In the genomic region with DNA sequence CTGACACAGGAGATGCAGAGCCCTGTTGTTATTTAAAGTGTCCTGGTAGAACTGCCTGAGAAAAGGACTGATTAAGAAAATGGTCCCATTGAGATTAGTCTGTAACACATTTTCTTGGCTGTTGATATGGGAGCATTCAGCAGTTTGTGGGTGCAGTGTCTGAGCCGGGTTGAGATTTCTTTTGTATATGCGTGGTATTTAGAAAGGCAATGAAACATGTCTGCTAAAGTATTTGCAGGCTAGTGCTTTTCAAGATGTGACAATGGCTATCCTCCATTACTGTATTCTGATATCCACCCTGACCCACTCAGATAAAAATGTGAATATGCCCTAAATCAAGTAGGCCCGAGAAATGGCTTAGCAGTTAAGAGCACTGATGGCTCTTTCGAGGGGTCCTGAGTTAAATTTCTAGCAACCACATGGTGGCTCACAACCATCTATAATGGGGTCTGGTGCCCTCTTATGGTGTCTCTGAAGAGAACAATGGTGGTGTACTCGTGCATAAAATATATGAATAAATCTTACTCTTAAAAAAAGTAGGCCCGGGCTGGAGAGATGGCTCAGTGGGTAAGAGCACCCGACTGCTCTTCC, we compare ENCODE assay signal across 8 mouse cellular contexts. TPM values are rescaled to one million over a fixed set of nuclear protein-coding genes. Genes with fewer than 3 reads are reported as not detected.
DNase-seq lines count a peak whose midpoint lies in the region; ATAC-seq and TF ChIP-seq lines count a peak whose summit lies in the region.

No protein-coding gene starts in this region.

- no peaks in the 10 kb centered on the region for H3K9me3 ChIP-seq in MEL (replicated peaks; ENCODE audit: insufficient read depth, low read length)
- no peaks in the 10 kb centered on the region for H3K9me3 ChIP-seq in hindbrain, embryonic 10.5 days
- no peaks in the 10 kb centered on the region for H3K9me3 ChIP-seq in midbrain, embryonic 14.5 days (ENCODE audit: control insufficient read depth, low read length)

- H3K4me2 ChIP-seq in midbrain, embryonic 14.5 days (ENCODE audit: low read length) = peak overlapping the region; percentile 90

- TF ChIP-seq CTCF in MEL (IDR thresholded peaks at IDR 0.05 in 2 of 3, conservative IDR thresholded peaks at IDR 0.05 in 1 of 3; ENCODE audit: control insufficient read depth in 1 of 3, insufficient read depth in 1 of 3, low read depth in 2 of 3, low read length in 3 of 3, poor library complexity in 1 of 3, severe bottlenecking in 1 of 3) = no peak

- peak; percentile 29 for DNase-seq in kidney, adult 9 months
- DNase-seq in kidney, postnatal 25 days = no peak
- DNase-seq in MEL (ENCODE audit: low read depth, low spot score) = peak; percentile 46
- DNase-seq in hindbrain, embryonic 10.5 days (ENCODE audit: low spot score) = no peak
- DNase-seq in midbrain, embryonic 14.5 days = peak; percentile 71
- DNase-seq in right cerebral cortex, postnatal 10 days (ENCODE audit: low spot score in 2 of 2) = no peak
- no peak for DNase-seq in gastrocnemius, postnatal 14 days
- DNase-seq in left cerebral cortex, postnatal 25 days (ENCODE audit: low spot score in 2 of 2) = no peak

- TF ChIP-seq RAD21 in MEL (IDR thresholded peaks at IDR 0.05; ENCODE audit: low read depth, low read length) = no peak

- TF ChIP-seq POLR2A in MEL (IDR thresholded peaks at IDR 0.05; ENCODE audit: control insufficient read depth in 1 of 2, insufficient read depth in 1 of 2, low read depth in 1 of 2, low read length in 2 of 2, poor library complexity in 1 of 2) = no peak; a peak in 1 of 4 replicates

- H3K36me3 ChIP-seq in MEL (ENCODE audit: control insufficient read depth in 1 of 2, insufficient read depth in 2 of 2, low read length in 2 of 2) = peaks cover 15 to 16% of the 10 kb centered on the region in 2 experiments
- H3K36me3 ChIP-seq in hindbrain, embryonic 10.5 days = peaks cover 41% of the 10 kb centered on the region
- H3K36me3 ChIP-seq in midbrain, embryonic 14.5 days (ENCODE audit: control insufficient read depth, insufficient read depth, low read length) = peaks cover 30% of the 10 kb centered on the region

- peaks cover 0 to 6% of the 10 kb centered on the region in 2 experiments; a peak in 2 of 4 replicates for H3K4me1 ChIP-seq in MEL (ENCODE audit: control insufficient read depth in 1 of 2, insufficient read depth in 2 of 2, low read length in 2 of 2)
- H3K4me1 ChIP-seq in hindbrain, embryonic 10.5 days (replicated peaks) = peaks cover 40% of the 10 kb centered on the region
- H3K4me1 ChIP-seq in midbrain, embryonic 14.5 days (ENCODE audit: control insufficient read depth, insufficient read depth, low read length) = peaks cover 25% of the 10 kb centered on the region

- H3K79me2 ChIP-seq in MEL (ENCODE audit: control insufficient read depth, insufficient read depth, low read length, poor library complexity) = peaks cover 48% of the 10 kb centered on the region

- H3K4me3 ChIP-seq in MEL (ENCODE audit: control insufficient read depth in 1 of 2, insufficient read depth in 1 of 2, low read depth in 2 of 2, low read length in 2 of 2) = peak overlapping the region; percentile 50 to 91
- peak overlapping the region; percentile 84 for H3K4me3 ChIP-seq in hindbrain, embryonic 10.5 days
- peak overlapping the region; percentile 88 for H3K4me3 ChIP-seq in midbrain, embryonic 14.5 days (replicated peaks; ENCODE audit: low read depth, low read length)

- no peak for ATAC-seq in midbrain, embryonic 14.5 days (ENCODE audit: low FRiP score, low TSS enrichment)

- WGBS in hindbrain, embryonic 10.5 days = 1% methylated on average over 7 of the region's 7 CpGs
- WGBS in midbrain, embryonic 14.5 days = 1% methylated on average over 7 of the region's 7 CpGs

- H3K27me3 ChIP-seq in MEL (ENCODE audit: control insufficient read depth in 1 of 2, insufficient read depth in 2 of 2, low read length in 2 of 2) = no peaks in the 10 kb centered on the region
- no peaks in the 10 kb centered on the region for H3K27me3 ChIP-seq in hindbrain, embryonic 10.5 days (ENCODE audit: insufficient read depth, poor library complexity, severe bottlenecking)
- no peaks in the 10 kb centered on the region for H3K27me3 ChIP-seq in midbrain, embryonic 14.5 days (ENCODE audit: control insufficient read depth, insufficient read depth, low read length)

- peak overlapping the region; percentile 93 for H3K27ac ChIP-seq in MEL (ENCODE audit: control insufficient read depth, low read depth, low read length)
- peak overlapping the region; percentile 99 for H3K27ac ChIP-seq in hindbrain, embryonic 10.5 days
- peak overlapping the region; percentile 93 for H3K27ac ChIP-seq in midbrain, embryonic 14.5 days (replicated peaks; ENCODE audit: low read depth, low read length)

- H3K9ac ChIP-seq in MEL (ENCODE audit: control insufficient read depth, low read depth, low read length, poor library complexity, severe bottlenecking) = peak overlapping the region; percentile 95
- H3K9ac ChIP-seq in midbrain, embryonic 14.5 days (replicated peaks; ENCODE audit: low read length) = peak overlapping the region; percentile 93

- intact Hi-C loops in gastrocnemius, postnatal 14 days (cut with DNase I; ENCODE audit: low total_unique reads) = no loop called here
- intact Hi-C loops in left cerebral cortex, postnatal 25 days (cut with DNase I) = loop anchor here (5.0 kb wide), 1 partner anchor 358 kb away; a partner anchor contains a TSS

- no peak for TF ChIP-seq EP300 in MEL (IDR thresholded peaks at IDR 0.05; ENCODE audit: low read depth in 1 of 2, low read length in 2 of 2)

TF ChIP-seq in MEL, 35 proteins besides CTCF, POLR2A, EP300 and RAD21:
- TF ChIP-seq KAT2A (conservative IDR thresholded peaks at IDR 0.05; ENCODE audit: low read depth, low read length) (no peak), MAFK (IDR thresholded peaks at IDR 0.05; ENCODE audit: borderline replicate concordance, low read depth, low read length) (no peak), NELFE (IDR thresholded peaks at IDR 0.05; ENCODE audit: low read depth, low read length) (no peak), MYC (IDR thresholded peaks at IDR 0.05; ENCODE audit: low read depth, low read length) (no peak), MYB (IDR thresholded peaks at IDR 0.05; ENCODE audit: low read depth, low read length) (no peak), HCFC1 (IDR thresholded peaks at IDR 0.05; ENCODE audit: low read depth, low read length) (no peak), TCF12 (IDR thresholded peaks at IDR 0.05; ENCODE audit: low read depth, low read length) (no peak), ETS1 (IDR thresholded peaks at IDR 0.05; ENCODE audit: low read depth, low read length) (no peak), TAL1 (IDR thresholded peaks at IDR 0.05; ENCODE audit: low read length) (no peak), GATA1 (IDR thresholded peaks at IDR 0.05; ENCODE audit: low read depth, low read length) (no peak), MEF2A (IDR thresholded peaks at IDR 0.05; ENCODE audit: extremely low read depth, insufficient replicate concordance, low read depth, low read length, poor library complexity, severe bottlenecking) (no peak), CHD2 (IDR thresholded peaks at IDR 0.05; ENCODE audit: low read length) (no peak), JUND (IDR thresholded peaks at IDR 0.05; ENCODE audit: low read depth, low read length) (no peak), MAX (IDR thresholded peaks at IDR 0.05; ENCODE audit: low read length) (no peak), MAZ (IDR thresholded peaks at IDR 0.05; ENCODE audit: low read depth, low read length) (no peak), POLR2AphosphoS2 (IDR thresholded peaks at IDR 0.05; ENCODE audit: low read length) (no peak), ZC3H11A (IDR thresholded peaks at IDR 0.05; ENCODE audit: low read depth, low read length) (no peak), USF2 (IDR thresholded peaks at IDR 0.05; ENCODE audit: borderline replicate concordance in 1 of 2, insufficient read depth in 1 of 2, low read depth in 1 of 2, low read length in 2 of 2) (no peak), BHLHE40 (IDR thresholded peaks at IDR 0.05; ENCODE audit: borderline replicate concordance, low read depth, low read length) (no peak), CHD1 (IDR thresholded peaks at IDR 0.05; ENCODE audit: low read depth, low read length) (no peak)
TF ChIP-seq in MEL: peak in this region for 0.

RNA-seq across cellular contexts. Expression of a gene that starts 1.2 kb away (rescaled TPM):
- total RNA-seq in MEL (2012; rRNA removed) = 12.1 and 15.6 TPM in 2 replicates
- 10 to 100 TPM in 1 of 2 experiments, not detected in 1; 17.1 TPM for polyA plus RNA-seq in MEL (2012; ENCODE audit: insufficient read depth in 1 of 2, insufficient read length in 2 of 2, low read depth in 1 of 2, low replicate concordance in 2 of 2, missing spikeins in 1 of 2)
- polyA plus RNA-seq in hindbrain, embryonic 10.5 days (2016; fragmentation: Nextera tagmentation; extraction: Ambion mirVana) = 6.5 and 7.5 TPM in 2 replicates
- 8.9 and 9.3 TPM in 2 replicates for polyA plus RNA-seq in midbrain, embryonic 14.5 days (2014; fragmentation: Nextera tagmentation; extraction: Ambion mirVana)
- total RNA-seq in gastrocnemius, postnatal 14 days (2021) = 10 to 100 TPM; 14.5 to 14.8 TPM
- 10 to 100 TPM; 63.5 to 70.3 TPM for total RNA-seq in left cerebral cortex, postnatal 25 days (2021)

RNA-seq across cellular contexts. Expression of a gene that starts 49.0 kb away (rescaled TPM):
- total RNA-seq in MEL (2012; rRNA removed) = 125 and 143 TPM in 2 replicates
- 100 to 1,000 TPM in 1 of 2 experiments, 10 to 100 TPM in 1; 61.7 to 181 TPM for polyA plus RNA-seq in MEL (2012; ENCODE audit: insufficient read depth in 1 of 2, insufficient read length in 2 of 2, low read depth in 1 of 2, low replicate concordance in 2 of 2, missing spikeins in 1 of 2)
- 49.1 and 68.1 TPM in 2 replicates for polyA plus RNA-seq in hindbrain, embryonic 10.5 days (2016; fragmentation: Nextera tagmentation; extraction: Ambion mirVana)
- polyA plus RNA-seq in midbrain, embryonic 14.5 days (2014; fragmentation: Nextera tagmentation; extraction: Ambion mirVana) = 26.6 and 31.0 TPM in 2 replicates
- total RNA-seq in gastrocnemius, postnatal 14 days (2021) = 1 to 10 TPM; 6.8 to 8.0 TPM
- total RNA-seq in left cerebral cortex, postnatal 25 days (2021) = 10 to 100 TPM; 27.7 to 28.6 TPM

Comparison
In these comparisons a context has a peak if more than half of its experiments do, and no peak if none do; other contexts are left out.
1. DNase-seq: peak in kidney, adult 9 months (single experiment), MEL (single experiment) and midbrain, embryonic 14.5 days (single experiment); none in kidney, postnatal 25 days (0 of 2), hindbrain, embryonic 10.5 days (single experiment), right cerebral cortex, postnatal 10 days (0 of 2), gastrocnemius, postnatal 14 days (single experiment) and left cerebral cortex, postnatal 25 days (0 of 2).
2. Peak in every context shown above with its lines, with median percentiles within 50 percentile points of each other: H3K27ac ChIP-seq and H3K4me3 ChIP-seq.